Mouse (Mus musculus) cerebellum, postnatal 4 days (tissue): ENCODE measurements around the gene Gm20916.
"Not testable (repeated sequence)": the region's sequence is repeated elsewhere in the genome, so short reads cannot be mapped to it uniquely, and the experiment has no call there.

Experiments used
- DNase-seq, 2 experiments: peaks; one replicate each; pipeline ENCODE4 v3.0.0; 2022; ENCODE audit warnings: low spot score in 2 of 2, mixed read lengths in 1 of 2

Gene Gm20916

DNA sequence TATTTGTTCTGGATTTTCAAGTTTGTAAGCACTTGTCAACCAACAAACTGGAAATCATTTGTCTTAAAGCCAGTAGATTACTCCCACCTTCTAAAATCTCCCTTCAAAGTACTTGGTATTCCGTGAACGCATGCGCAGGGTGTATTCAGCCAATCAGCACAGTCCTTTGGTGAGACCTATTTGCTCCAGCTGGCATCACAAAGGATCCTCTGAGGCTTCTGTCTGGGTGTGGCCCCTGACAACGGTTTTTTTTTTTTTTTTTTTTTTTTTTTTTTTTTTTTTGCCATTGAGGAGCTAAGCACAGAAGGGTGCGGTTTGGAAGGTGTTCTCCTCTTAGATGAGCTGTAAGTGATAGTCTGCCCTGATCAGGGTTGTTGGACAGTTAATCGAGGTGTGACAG lies at the start of gene Gm20916:
Gm20916 (plus strand) TSS at position 301 of the 400 bp plus-strand sequence.
- not testable (repeated sequence) for DNase-seq
